Mouse (Mus musculus) spleen, adult 12 weeks (tissue): ENCODE data around the gene Ccl6.

Source experiments
- DNase-seq: peaks from one replicate; pipeline ENCODE4 v3.0.0; 2022; ENCODE audit warnings: low spot score

Gene Ccl6

GRCm38 (mm10) chr11:83592853-83593252, at the start of gene Ccl6:
Gene Ccl6, minus strand, starts transcription at chr11:83593087.
- DNase-seq: no peak

DNA sequence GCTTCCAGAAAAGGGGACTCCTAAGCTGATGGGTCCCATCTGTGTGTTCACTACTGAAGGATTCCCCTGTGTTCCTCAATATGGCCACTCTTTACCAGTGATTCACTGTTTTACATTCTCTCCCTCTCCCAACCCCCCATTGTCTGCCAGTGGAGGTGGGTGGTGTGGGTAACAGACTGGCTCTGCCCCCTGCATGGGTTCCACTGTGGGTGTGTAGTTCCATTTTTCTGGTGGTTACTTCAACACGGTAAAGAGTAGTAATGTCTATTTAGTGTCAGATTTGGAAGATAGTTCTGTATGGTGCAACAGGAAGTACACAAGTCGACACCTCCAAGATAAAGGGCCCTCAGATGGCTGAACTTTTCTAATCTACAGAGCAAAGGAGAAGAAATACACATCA, 48.3 kb upstream of the Ccl6 start:
- no peak for DNase-seq

- DNase-seq: peak; percentile 14
Measured at GRCm38 (mm10) chr11:83640141-83640540, 47.3 kb upstream of the Ccl6 start.

GRCm38 (mm10) chr11:83639533-83639932, 46.6 kb upstream of the Ccl6 start:
- no peak for DNase-seq

DNA sequence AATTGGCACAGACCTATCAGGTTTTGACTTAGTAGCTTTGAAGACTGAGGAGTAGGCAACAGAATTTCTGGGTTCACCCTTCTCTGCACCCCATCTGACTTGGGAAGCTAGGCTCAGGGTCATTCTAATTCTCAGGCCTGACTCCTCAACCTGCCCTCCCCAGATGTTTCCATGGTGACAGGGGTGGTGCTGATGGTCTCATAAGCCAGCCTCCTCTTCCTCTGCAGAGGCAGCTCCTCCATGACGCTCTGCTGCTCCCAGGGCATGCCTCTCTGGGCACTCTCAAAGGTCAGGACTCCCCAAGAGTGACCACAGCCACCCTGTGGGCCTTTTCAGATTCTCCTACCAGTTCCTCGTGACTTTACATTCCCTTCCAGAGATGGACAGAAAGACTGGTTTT, 46.0 kb upstream of the Ccl6 start:
- no peak for DNase-seq

- DNase-seq: no peak
Measured at GRCm38 (mm10) chr11:83636742-83637235, 43.9 kb upstream of the Ccl6 start.

- no peak for DNase-seq
Measured at GRCm38 (mm10) chr11:83634898-83635297, 42.0 kb upstream of the Ccl6 start.

- no peak for DNase-seq
Measured at GRCm38 (mm10) chr11:83634425-83634824, 41.5 kb upstream of the Ccl6 start.

DNA sequence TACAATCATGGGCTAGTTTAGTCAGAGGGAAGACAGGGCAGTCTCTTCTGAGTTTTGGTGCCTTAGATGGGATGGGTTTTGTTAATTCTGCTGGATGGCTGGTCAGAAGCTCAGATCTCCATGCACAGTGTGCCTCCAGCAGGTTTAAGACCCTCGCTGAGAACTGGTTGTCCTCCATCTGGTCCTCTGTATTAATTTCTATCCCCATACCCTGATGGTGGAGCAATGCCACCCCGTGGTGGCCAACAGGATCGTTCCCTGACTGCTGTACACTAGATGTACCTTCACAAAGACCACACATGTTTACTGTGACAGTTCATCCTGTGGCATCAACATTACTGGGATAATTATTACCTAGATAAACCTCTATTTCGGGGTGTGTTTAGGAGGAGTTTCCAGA, 39.9 kb upstream of the Ccl6 start:
- DNase-seq: no peak

GRCm38 (mm10) chr11:83631065-83631464, 38.2 kb upstream of the Ccl6 start:
- no peak for DNase-seq

DNA sequence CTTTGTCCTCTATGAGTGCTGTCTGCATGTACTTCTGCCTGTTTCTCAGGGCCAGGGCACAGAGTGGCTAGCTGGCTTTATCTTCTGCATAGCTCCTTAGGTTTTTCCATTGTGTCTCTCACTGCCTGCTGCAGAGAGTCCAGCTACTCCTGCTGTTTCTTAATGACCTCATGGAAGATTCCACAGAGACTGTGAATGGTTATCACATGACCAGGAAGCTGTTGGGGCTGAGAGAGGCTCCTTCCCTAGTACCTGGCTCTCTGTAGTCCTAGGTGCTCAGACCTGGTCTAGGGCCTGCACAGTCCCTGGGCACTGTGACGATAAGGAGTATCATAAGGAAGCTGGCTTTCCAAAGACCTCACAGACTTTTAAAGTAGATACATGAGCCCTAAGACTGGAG, 37.7 kb upstream of the Ccl6 start:
- no peak for DNase-seq

DNA sequence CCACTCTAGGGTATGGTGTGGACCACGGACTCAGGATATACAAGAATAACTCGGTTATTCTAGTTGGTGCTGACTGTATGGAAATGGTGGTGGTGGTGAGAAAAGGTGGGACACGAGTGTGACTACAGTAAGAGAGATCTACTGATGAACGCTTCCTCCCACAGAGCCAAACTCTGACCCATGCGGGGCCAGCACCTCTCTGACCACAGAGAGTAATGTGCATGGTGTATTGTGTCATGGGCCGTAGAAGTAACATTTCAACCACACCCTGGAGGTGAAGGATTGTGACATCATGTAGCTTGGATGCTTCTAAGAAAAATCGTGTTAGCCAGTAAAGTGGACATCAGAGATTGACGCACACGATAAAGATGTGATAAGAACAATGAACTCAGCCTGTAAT, 35.9 kb upstream of the Ccl6 start:
- DNase-seq: no peak

DNA sequence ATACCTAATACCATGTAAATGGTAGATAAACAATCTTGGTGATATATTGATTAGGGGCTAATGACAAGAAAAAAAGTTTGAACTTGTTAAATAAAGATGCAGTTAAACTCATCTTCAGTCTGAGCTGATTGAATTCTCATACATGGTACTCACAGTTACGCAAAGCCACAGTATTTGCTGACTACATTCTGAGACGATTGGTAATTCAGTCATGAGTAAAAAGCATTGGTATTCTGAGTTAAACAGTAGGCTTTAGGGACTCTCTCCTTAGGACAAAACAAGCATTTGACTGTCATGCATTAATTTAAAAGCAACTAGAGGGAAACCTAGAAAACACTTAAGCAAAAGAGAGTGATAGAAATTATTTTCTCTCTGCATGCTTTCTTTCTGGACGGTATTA, 30.7 kb upstream of the Ccl6 start:
- DNase-seq: no peak

DNA sequence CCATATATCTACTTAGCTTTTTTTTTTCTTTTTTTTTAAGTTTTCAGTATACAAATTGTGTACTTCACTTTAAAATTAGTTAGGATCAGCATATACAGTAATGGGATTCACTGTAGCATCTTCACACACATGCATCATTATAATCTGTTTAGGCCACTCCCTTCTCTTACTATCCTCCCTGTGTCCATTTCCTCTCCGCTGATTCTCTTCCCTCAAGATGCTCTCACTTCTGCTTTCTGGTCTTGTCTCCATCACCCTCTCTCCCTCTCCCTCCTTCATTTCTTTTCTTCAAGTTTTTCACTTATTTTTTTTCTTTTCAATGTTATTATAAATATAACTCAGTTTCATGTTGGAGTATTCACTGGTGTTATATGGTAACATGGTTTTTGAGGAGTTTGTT, 26.1 kb upstream of the Ccl6 start:
- no peak for DNase-seq

- DNase-seq: no peak
Measured at GRCm38 (mm10) chr11:83618238-83618637, 25.4 kb upstream of the Ccl6 start.

DNA sequence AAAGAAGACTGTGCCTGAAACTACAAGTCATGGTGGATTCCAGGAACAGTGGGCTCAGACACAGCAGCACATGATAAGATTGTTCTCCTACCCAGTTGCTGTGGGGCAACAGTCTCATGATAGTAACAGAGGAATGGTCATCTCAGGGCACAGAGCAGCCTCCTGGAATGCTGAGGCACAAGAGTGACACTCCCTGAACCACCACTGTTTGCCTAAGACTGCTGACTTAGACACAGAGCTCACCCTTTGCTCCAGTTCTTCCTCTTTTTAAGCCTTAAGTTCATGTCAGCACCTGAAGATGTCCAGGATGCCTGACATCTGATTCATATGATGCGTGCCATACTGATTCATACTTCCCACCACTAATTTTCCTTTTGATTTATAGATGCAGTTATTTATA, 23.7 kb upstream of the Ccl6 start:
- no peak for DNase-seq

GRCm38 (mm10) chr11:83610900-83611299, 18.0 kb upstream of the Ccl6 start:
- no peak for DNase-seq

- no peak for DNase-seq
Measured at GRCm38 (mm10) chr11:83606396-83606795, 13.5 kb upstream of the Ccl6 start.

DNA sequence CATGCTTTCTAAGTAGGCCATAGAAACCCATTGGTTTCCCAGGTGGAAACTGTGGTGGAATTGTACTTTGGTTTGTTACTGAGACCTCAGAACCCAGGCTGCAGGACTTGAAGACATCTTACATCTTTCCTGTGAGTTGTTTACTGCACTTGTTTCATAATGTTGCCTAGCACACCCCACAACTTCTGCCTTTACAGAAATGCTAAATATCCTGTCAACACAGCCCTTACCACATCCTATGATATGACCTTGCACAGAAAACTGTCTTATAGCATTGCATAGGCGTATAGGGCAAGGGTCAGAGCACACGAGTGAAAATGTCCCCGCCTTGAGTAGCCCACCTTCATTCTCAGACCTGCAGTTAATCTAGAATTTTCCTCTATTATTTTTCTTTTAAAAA, 12.6 kb upstream of the Ccl6 start:
- DNase-seq: no peak

- no peak for DNase-seq
Measured at GRCm38 (mm10) chr11:83604698-83605097, 11.8 kb upstream of the Ccl6 start.

- DNase-seq: no peak
Measured at GRCm38 (mm10) chr11:83603399-83603798, 10.5 kb upstream of the Ccl6 start.

GRCm38 (mm10) chr11:83600576-83600975, 7.7 kb upstream of the Ccl6 start:
- no peak for DNase-seq

- no peak for DNase-seq
Measured at GRCm38 (mm10) chr11:83598991-83599390, 6.1 kb upstream of the Ccl6 start.

- DNase-seq: no peak
Measured at GRCm38 (mm10) chr11:83598207-83598837, 5.4 kb upstream of the Ccl6 start.

- DNase-seq: no peak
Measured at GRCm38 (mm10) chr11:83597796-83598195, 4.9 kb upstream of the Ccl6 start.
